Mouse (Mus musculus): ENCODE measurements around the gene Os9.

Os9 gene

DNA sequence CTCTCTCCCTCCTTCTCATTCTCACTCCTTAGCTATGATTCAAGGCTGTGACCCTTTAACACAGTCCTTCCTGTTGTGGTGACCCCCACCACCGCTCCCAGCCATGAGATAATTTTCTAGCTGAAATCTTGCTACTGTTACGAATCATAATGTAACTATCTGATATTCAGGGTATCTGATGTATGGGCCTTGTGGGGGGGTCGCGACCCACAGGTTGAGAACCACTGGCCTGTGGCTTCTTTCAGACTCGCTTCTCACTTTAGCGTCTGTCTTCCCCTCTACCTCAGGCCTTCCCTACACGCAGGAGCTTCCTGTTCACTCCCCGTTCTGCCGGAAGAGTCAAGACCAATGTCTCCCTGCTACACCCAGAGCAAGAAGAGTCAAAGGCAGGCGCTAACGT, 2.5 kb downstream of the Os9 start:
- DNase-seq (ENCODE audit: low spot score in 2 of 2), result no peak

DNA sequence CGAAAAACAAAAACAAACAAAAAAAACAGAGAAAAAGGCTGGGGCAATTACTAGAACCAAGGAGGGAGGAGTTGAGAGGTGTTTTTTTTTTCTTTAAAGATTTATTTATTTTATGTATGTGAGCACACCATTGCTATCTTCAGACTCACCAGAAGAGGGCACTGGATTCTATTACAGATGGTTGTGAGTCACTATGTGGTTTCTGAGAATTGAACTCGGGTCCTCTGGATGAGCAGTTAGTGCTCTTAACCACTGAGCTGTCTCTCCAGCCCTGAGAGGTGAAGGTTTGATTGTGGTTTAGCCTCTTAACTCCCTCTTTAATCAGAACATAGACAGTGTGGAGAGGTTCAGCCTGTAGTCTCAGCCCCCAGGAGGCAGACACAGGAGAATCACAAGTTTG, 5.9 kb downstream of the Os9 start:
- no peak for DNase-seq (ENCODE audit: low spot score in 2 of 2)

DNA sequence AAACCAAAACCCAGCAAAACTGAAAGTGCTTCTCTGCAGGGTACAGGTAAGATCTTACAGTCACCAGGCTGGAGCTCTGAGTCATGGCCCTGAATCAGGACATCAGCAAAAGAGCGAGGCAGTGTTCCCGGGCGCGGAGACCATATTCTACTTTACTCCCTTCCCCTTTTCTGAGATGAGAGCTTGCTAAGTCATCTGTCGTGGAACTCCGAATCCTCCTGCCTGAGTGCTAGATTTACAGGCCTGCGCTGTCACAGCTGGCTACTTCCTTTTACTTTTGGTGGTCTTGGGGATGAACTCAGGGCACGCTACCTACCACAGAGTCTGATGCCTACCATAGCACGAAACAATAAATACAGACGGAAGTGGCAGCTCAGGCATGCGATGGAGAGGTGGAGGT, 6.5 kb downstream of the Os9 start:
- no peak for DNase-seq (ENCODE audit: low spot score in 2 of 2)

DNA sequence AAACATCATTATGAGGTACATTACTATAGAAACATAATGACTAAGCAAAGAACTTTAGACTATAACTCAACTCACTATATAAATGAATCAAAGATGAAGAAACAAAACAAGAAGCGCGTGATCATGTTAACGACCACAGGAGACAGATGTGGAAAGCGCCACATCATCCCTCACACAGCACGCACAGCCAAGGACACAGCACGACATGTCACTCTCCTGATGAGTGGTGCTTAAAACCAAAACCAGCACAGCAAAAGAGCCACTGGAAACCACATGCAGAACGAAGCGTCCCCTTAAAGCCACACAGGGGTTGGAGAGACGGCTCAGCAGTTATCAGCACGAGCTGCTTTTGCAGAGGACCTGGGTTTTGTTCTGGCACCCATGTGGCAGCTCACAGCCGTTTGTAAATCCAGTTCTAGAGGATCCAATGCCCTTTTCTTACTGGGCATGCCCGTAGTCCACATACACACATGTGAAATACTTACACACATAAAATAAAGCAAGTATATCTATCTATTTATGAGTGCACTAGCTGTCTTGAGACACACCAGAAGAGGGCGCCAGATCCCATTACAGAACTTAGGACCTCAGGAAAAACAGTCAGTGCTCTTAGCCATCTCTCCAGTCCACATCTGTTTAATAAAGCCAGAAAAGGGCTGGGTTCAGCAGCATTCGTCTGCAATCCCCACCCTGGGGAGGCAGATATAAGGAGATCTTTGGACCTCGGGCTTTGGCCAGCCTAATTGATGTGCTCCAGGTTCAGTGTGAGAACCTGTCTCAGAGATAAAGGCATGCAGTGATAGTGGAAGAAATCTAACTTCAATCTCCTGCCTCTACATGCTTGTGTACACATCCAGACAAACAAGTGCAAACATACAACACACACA, 9.7 kb downstream of the Os9 start:
- DNase-seq (ENCODE audit: low spot score in 2 of 2), result no peak

DNA sequence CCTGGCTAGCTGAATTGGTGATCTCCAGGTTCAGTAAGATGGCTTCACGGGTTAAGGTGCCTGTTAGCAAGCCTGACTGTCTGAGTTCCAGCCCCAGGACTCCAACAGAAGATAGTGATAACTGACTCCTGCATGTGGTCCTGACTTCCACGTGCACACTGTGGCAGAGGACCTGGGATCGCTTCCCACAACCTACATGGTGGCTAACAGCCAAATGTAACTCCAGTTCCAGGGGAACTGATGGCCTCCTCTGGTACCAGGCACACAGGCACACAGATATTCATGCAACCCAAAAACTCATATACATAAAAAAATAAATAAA, 12.7 kb downstream of the Os9 start:
- no peak for DNase-seq (ENCODE audit: low spot score in 2 of 2)

DNA sequence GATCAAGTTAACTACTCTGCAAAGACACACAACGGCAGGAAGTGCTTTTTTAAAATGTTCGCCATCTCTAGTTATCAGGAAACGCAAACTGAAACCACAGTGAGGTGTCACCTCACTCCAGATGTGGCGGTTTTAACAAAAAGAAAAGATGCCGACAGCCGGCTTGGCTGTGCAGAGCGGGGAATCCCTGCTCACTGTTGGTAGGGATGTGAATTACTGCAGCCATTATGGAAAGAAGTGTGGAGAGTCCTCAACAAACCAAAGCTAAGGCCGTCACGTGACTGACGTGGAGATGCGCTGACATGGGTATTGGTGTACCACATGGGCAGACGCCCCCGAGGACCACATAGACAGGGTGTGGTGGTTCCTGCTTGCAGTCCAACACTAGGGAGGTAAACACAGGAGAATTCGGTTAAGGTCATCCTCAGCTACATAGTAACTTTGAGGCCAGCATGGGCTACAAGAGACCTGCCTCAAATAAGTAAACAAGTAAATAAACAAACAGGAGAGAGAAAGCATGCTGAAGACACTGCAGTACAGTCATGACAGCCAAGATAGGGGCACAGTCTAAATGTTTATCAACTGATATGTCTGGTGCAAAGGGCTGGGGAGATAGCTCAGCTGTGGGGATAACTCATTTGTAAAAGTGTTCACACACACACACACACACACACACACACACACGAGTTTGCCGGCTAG, 13.2 kb downstream of the Os9 start:
- DNase-seq (ENCODE audit: low spot score in 2 of 2), result peak; percentile 42 to 50

DNA sequence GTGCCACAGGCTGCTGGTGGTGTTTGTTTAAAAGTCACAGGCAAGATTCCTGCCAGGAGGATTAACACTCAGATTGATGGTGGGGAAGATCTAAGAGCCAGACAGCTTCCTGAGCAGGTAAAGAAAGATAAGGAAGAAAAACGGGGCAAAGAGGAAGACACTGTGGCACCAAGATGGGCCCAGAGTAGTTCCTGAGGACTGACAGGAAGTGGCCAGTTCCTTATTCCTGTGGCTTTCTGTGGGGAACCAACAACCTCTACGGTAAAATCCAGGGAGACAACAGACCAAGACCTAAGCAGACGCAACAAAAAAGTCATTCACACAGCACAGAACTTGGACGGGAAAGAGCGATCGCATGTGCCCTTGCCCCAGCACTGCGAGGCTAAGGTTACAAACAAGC, 17.3 kb downstream of the Os9 start:
- DNase-seq (ENCODE audit: low spot score in 2 of 2), result no peak

DNA sequence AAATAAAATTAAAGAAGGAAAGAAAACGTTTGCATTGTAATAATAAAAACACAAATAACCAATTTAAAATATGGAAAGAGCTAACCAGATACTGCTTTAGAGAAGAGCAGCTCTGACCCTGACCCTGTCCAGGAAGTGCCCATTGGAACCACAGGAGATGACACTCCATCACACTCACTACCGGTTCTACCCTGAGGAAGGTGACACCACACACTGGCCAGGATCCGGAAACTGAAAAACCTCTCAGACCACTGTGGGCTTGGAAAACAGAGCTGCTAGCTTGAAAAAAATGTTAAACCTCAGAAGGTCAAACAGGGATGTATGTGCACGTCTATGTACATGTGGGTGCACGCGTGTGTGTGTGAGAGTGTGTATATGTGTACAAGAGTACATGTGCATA, 19.8 kb downstream of the Os9 start:
- DNase-seq (ENCODE audit: low spot score in 2 of 2), result no peak

DNA sequence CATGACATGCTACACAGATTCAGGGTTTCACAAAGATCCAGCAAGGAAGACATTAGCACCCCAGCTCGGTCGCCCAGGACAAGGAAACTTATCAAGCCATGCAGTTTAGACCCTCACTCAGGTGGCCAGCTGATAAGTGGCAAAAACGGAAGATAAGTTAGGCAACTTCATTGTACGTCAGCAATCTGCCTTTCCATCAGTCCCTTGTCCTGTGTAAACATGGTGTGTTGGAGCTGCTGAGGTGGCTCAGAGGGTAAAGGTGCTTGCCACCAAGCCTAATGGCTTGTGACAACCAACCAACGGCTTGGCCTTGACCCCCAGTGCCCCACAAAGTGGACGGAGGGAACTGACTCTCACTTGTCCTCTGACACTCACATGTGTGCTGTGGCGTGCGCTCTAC, 20.5 kb downstream of the Os9 start:
- DNase-seq (ENCODE audit: low spot score in 2 of 2), result no peak

DNA sequence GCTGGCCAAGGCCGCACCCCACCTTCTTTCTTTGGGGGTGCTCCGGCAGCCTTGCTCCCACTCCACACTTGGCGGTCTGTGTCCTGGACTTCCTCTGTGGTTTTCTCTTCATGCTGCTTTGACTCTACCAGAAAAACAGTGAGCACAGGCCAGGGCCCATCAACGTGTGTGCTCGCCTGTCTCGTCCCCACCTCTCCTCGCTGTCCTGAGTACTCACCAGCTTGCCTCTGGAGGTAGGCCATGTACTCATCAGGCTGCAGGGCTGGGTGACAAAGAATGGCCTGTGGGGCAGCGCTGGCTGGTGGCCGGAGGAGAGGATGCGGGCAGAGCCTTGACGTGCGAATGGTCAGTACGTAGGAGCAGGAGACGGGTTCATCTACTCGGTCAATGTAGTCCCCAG, 21.1 kb downstream of the Os9 start:
- no peak for DNase-seq (ENCODE audit: low spot score in 2 of 2)

DNA sequence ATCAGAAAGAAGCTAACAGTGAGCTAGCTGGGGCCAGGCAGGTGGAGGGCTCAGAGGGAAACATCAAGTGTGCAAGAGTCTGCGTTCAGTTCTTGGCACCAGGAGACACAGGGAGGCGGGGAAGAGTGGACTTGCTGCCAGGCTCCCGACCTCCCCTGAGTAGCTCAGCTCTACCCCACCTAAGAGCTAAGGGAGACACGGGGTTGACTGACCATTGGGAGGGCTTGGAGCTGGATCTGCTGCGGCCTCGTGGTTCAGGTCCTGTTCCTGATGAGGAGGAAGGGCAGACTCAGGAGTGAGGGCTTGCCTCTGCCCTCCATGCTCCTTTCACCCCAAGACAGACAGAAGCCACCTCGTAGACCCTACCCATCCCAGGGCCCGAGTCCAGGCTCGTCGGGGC, 21.7 kb downstream of the Os9 start:
- no peak for DNase-seq (ENCODE audit: low spot score in 2 of 2)

DNA sequence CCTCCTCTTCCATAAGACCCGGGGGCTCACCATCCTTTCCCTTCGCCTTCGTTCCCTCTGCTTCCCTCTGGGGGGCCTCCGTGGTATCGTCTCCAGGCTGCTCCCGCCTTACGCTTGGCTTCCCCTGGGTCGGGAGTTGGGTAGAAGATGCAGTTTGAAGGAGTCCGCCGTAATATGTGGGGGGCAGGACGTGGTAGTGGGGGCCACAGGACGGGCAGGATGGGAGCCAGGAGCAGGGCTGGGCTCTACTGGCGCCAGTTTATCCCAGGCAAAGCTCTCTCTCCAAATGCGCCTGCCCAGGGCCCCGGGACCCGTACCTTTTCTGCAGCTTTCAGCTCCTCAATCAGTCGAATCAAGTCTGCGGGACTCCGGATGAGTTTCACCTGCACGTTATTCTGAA, 22.4 kb downstream of the Os9 start:
- DNase-seq (ENCODE audit: low spot score in 2 of 2), result no peak

DNA sequence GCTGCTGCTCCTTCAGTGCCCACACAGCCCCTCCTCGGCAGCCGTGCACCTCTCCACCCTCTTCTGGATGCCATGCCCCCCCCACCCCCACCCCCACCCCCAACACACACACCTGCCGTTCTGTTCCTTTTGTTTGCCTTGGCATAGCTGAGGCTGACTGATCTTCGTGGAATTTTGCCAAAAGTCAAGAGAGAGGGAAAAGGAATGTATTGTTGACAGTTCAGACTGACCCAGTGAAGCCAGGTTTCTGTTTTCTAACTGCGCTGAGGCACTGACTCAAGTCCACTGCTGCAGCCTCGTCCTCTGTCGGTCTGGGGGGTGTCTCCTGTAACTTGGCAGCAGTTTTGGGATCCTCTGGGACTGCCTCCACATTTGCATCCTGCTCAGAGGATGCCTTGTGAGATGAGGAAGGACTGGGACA, 26.5 kb downstream of the Os9 start:
- DNase-seq (ENCODE audit: low spot score in 2 of 2), result no peak

DNA sequence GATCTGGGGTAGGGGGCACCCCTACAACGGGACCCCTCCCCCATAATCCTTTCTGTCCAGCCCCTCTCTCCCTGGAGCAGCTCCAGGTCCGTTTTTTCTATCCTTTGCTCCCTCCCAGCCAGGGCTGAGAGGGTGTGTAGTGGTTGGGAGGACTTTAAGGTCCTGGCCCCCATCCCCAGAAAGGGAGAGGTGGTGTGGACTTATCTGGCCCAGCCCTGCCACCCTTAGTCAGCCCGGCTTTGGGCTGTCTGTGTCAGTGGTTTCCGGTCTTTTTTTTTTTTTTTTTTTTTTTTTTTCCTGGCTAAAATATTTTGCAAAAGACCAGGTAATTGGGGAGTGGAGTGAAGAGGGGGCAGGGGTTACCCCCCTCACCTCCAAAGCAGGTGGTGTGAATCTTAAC, 28.2 kb downstream of the Os9 start:
- DNase-seq (ENCODE audit: low spot score in 2 of 2), result no peak

DNA sequence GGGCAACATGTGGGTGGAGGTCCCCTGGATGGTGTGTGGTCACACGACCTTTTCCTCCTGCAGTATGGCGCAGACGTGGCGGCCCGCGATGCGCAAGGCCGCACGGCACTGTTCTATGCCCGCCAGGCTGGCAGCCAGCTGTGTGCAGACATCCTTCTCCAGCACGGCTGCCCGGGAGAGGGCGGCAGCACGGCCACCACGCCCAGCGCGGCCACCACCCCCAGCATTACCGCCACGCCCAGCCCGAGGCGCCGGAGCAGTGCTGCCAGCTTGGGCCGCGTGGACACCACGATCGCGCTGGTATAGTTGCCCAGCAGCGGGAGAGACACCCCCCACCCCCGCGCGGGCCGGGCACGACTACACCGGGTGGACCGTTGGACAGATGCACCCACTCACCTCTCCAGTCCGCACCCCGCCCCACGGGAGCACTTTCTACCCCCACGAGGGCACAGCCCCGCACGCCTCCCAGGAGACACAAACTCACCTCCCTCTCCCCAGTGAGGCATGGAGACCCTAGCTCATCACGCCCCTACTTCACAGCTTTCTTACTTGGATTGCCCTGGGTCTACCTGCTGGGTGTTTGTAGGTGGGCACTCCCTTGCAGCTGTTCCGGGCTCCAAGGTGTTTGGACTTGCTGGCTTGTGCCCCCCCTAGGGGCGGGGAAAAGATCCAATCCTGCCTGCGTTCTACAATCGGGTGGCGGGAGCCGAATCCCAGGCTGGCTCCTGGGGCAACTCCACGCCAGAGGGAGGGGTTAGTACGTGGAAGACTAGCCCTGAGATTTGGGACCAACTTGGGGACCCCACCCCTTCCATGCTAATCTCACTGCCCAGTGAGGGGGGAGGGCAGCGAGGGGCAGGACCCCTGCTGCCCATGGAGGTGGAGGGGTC, 29.2 kb downstream of the Os9 start:
- DNase-seq (ENCODE audit: low spot score in 2 of 2), result no peak

DNA sequence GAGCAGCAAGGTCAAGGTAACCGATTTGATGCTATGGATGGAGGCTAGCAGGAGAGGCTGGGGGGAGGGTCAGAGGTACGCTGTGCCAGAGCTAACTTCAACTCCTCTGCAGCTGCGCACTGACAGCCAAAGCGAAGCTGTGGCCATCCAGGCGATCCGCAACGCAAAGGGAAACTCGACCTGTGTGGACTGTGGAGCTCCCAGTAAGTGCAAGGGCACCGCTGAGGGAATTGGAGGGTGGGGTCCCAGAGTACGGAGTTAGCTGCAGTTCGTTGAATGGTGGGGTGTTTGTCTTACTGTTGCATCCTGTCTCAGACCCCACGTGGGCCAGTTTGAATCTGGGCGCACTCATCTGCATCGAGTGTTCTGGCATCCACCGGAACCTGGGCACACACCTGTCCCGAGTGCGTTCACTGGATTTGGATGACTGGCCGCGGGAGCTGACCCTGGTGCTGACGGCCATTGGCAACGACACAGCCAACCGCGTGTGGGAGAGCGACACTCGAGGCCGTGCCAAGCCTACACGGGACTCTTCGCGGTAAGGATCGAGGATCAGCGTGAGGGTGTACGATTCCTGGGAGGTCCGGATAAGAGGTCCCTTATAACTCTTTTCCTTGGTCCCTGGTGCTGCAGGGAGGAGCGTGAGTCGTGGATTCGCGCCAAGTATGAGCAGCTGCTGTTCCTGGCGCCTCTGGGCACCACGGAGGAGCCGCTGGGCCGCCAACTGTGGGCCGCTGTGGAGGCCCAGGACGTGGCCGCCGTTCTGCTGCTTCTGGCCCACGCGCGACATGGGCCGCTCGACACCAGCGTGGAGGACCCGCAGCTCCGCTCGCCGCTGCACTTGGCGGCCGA, 30.1 kb downstream of the Os9 start:
- DNase-seq (ENCODE audit: low spot score in 2 of 2), result no peak

DNA sequence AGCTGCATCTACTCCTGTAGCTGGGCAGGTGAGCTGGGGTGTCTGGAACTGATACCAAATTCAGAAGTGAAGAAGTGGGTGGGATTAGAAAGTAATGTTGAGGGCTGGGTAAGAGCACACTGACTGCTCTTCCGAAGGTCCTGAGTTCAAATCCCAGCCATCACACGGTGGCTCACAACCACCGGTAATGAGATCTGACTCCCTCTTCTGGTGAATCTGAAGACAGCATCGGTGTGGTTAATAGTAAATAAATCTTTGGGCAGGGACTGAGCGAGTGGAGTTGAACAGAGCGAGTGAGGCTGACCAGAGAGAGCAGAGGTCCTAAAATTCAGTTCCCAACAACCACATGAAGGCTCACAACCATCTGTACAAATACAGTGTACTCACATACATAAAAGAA, 35.3 kb downstream of the Os9 start:
- no peak for DNase-seq (ENCODE audit: low spot score in 2 of 2)

DNA sequence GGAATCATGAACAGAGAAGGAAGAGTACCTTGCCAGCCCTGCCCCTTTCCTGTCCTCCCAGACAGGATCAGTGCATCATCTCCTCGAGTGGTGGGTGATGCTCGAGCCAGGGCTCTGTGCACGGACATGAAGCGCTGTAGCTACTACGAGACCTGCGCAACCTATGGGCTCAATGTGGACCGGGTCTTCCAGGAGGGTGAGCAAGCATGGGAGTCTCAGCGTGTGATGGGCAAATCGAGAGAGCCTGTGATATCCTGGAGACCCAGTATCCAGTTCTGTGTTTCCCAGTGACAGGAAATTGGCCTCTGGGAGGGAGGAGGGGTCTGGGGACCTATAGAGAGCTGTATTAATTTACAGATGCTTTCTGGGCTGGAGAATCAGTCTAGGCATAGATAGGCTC, 35.9 kb downstream of the Os9 start:
- no peak for DNase-seq (ENCODE audit: low spot score in 2 of 2)

DNA sequence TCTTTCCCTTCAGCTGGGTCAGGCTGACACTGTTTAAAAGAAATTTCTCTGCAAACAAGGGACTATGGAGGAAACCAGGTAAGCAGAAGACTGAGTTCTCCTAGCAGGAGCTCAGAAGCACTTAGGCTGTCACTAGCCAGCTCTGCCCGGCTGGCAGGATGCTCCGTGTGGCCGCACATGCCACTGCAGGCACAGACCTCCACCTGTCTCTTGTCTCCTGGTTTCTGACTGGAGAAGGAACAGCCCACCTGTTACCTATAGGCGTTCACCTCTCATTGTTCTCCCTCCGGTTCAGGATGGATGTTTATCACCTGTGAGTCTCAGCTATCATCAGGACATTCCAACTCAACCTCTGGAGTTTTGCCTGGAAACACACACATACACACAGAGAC, 37.0 kb downstream of the Os9 start:
- DNase-seq (ENCODE audit: low spot score in 2 of 2), result no peak

DNA sequence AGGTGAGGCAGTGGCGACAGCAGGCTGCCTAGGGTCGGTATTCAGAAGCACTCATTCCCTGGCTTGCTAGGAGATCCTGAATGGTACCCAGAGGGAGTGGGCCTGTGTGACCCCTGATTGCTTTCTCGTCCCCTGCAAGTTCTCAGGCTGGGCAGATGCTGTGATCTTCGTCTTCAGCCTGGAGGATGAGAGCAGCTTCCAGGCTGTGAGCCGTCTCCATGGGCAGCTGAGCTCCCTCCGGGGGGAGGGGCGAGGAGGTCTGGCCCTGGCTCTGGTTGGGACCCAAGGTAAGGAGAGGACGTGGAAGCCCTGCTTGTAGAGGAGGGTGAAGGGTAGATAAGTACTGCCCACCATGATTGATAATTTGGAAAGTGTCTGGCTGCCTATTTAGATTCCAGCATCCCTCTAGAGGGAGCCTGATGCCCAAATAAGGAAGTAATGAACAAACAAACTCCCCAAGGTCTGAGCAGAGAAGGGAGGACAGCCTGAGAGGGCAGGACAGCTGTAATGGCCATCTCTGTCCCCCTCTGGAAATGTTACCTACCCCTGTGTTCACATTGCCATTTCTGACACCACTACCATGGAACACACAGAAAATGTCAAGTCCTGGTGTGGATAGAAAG, 37.5 kb downstream of the Os9 start:
- DNase-seq (ENCODE audit: low spot score in 2 of 2), result no peak

DNA sequence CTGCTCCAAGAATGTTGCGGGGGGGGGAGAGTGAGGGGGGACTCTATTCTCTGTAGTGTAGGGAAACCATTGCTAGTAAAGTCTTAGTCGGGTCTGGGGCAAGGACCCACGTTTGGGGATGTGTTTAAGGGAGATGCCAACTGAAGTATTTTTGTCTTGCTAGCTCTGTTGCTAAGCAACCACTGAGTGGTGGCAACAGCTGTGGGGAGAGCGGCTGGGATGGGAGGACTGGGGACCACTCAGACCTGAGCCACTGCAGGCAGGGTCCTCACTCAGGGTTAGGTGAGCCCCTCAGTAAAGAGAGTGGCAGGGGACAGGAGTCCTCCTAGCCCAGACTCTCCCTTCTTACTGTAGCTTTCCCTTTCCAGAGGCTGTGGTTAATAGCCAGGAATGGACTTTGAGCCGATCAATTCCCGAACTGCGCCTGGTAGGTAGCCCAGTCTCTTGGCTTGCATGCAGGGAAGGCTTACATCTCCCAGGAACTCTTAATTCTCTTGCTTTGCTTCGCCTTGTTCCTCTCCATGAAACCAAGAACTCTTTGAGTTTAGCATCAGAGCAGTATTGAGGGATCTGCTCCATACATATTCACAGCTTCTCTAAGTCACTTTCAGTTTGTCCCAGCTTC, 38.8 kb downstream of the Os9 start:
- no peak for DNase-seq (ENCODE audit: low spot score in 2 of 2)
